Mouse (Mus musculus): ENCODE results near the gene Fmo5.

The Fmo5 gene

GRCm38 (mm10) chr3:97628391-97629001, at the start of gene Fmo5:
Gene Fmo5 (plus strand): TSS chr3:97628804.
- DNase-seq (ENCODE audit: extremely low read depth, insufficient read length, low spot score) = no peak

- DNase-seq (ENCODE audit: extremely low read depth, insufficient read length, low spot score) = peak; percentile 32
These were observed 43.0 kb upstream of the Fmo5 start for GRCm38 (mm10) chr3:97585383-97586160.

- no peak for DNase-seq (ENCODE audit: extremely low read depth, insufficient read length, low spot score)
These were observed 40.9 kb upstream of the Fmo5 start for GRCm38 (mm10) chr3:97587656-97588055.

GRCm38 (mm10) chr3:97590699-97591098, 37.9 kb upstream of the Fmo5 start:
- DNase-seq (ENCODE audit: extremely low read depth, insufficient read length, low spot score) = no peak

- DNase-seq (ENCODE audit: extremely low read depth, insufficient read length, low spot score) = no peak
These were observed 35.5 kb upstream of the Fmo5 start for GRCm38 (mm10) chr3:97593089-97593488.

- no peak for DNase-seq (ENCODE audit: extremely low read depth, insufficient read length, low spot score)
These were observed 34.5 kb upstream of the Fmo5 start for GRCm38 (mm10) chr3:97594140-97594539.

- DNase-seq (ENCODE audit: extremely low read depth, insufficient read length, low spot score) = no peak
These were observed 33.5 kb upstream of the Fmo5 start for GRCm38 (mm10) chr3:97595066-97595465.

- DNase-seq (ENCODE audit: extremely low read depth, insufficient read length, low spot score) = no peak
These were observed 31.8 kb upstream of the Fmo5 start for GRCm38 (mm10) chr3:97596796-97597195.

- no peak for DNase-seq (ENCODE audit: extremely low read depth, insufficient read length, low spot score)
These were observed 28.4 kb upstream of the Fmo5 start for GRCm38 (mm10) chr3:97600050-97600832.

GRCm38 (mm10) chr3:97609201-97609844, 19.3 kb upstream of the Fmo5 start:
- DNase-seq (ENCODE audit: extremely low read depth, insufficient read length, low spot score) = no peak

GRCm38 (mm10) chr3:97609845-97610410, 18.7 kb upstream of the Fmo5 start, which contains the start of gene Chd1l:
Gene Chd1l (minus strand): TSS chr3:97610203.
- DNase-seq (ENCODE audit: extremely low read depth, insufficient read length, low spot score) = peak; percentile 95

GRCm38 (mm10) chr3:97611021-97611420, 17.6 kb upstream of the Fmo5 start:
- no peak for DNase-seq (ENCODE audit: extremely low read depth, insufficient read length, low spot score)

- no peak for DNase-seq (ENCODE audit: extremely low read depth, insufficient read length, low spot score)
These were observed 13.4 kb upstream of the Fmo5 start for GRCm38 (mm10) chr3:97615154-97615553.

GRCm38 (mm10) chr3:97615933-97616332, 12.7 kb upstream of the Fmo5 start:
- no peak for DNase-seq (ENCODE audit: extremely low read depth, insufficient read length, low spot score)

GRCm38 (mm10) chr3:97617091-97617825, 11.3 kb upstream of the Fmo5 start:
- DNase-seq (ENCODE audit: extremely low read depth, insufficient read length, low spot score) = no peak

GRCm38 (mm10) chr3:97617899-97618298, 10.7 kb upstream of the Fmo5 start:
- no peak for DNase-seq (ENCODE audit: extremely low read depth, insufficient read length, low spot score)

GRCm38 (mm10) chr3:97620657-97621056, 7.9 kb upstream of the Fmo5 start:
- DNase-seq (ENCODE audit: extremely low read depth, insufficient read length, low spot score) = no peak

- no peak for DNase-seq (ENCODE audit: extremely low read depth, insufficient read length, low spot score)
These were observed 4.0 kb upstream of the Fmo5 start for GRCm38 (mm10) chr3:97624611-97625010.

GRCm38 (mm10) chr3:97627893-97628292, 711 bp upstream of the Fmo5 start:
- no peak for DNase-seq (ENCODE audit: extremely low read depth, insufficient read length, low spot score)

GRCm38 (mm10) chr3:97629941-97630340, 1.3 kb downstream of the Fmo5 start:
- DNase-seq (ENCODE audit: extremely low read depth, insufficient read length, low spot score) = no peak
